In genomic region chr11:94785247-94785646, GRCm38 (mm10) we compare ENCODE assay signal across 9 mouse cellular contexts. TPM values are rescaled to one million over a fixed set of nuclear protein-coding genes. Genes with fewer than 3 reads are reported as not detected.
DNase-seq lines count a peak whose midpoint lies in the region; ATAC-seq and TF ChIP-seq lines count a peak whose summit lies in the region.
"Had no signal": no experiment of that assay in that cellular context is flagged by ENCODE, and none has a peak within 500 bp of the region (broad histone marks: within the 10 kb centered on the region; RNA-seq: fewer than 3 reads in every experiment).

No protein-coding gene starts in this region.

- H3K4me1 ChIP-seq in spleen, adult 2 months (ENCODE audit: control insufficient read depth, insufficient read depth, insufficient read length), result no peaks in the 10 kb centered on the region
- H3K4me1 ChIP-seq: heart, embryonic 13.5 days had no signal

- ATAC-seq in common myeloid progenitor, adult 5-6 weeks (replicated peaks; ENCODE audit: low read depth, poor library complexity, severe bottlenecking), result peak; percentile 67

- no peaks in the 10 kb centered on the region for H3K36me3 ChIP-seq in spleen, adult 2 months (ENCODE audit: control insufficient read depth, insufficient read depth, low read length)
- H3K36me3 ChIP-seq: heart, embryonic 13.5 days had no signal

- TF ChIP-seq POLR2A in spleen, adult 2 months (IDR thresholded peaks at IDR 0.05; ENCODE audit: low read depth, low read length), result no peak

- TF ChIP-seq CTCF in spleen, adult 2 months (IDR thresholded peaks at IDR 0.05; ENCODE audit: extremely low read depth, insufficient read depth, insufficient read length, insufficient replicate concordance), result peak; percentile 64; the same call in 1 of the 2 replicates

- no peak overlapping the region for H3K27ac ChIP-seq in spleen, adult 2 months (ENCODE audit: insufficient read depth, low read length)
- H3K27ac ChIP-seq: heart, embryonic 13.5 days had no signal

- H3K4me3 ChIP-seq in spleen, adult 2 months (ENCODE audit: extremely low read depth, insufficient read depth, insufficient read length), result no peak overlapping the region
- H3K4me3 ChIP-seq: heart, embryonic 13.5 days had no signal

- peak; percentile 49 for DNase-seq in CD4-positive helper T cell, adult 2 months (ENCODE audit: low read depth, low spot score)
- DNase-seq in R1 (ENCODE audit: low read depth, low spot score) (peak; percentile 81), MN1 (ENCODE audit: low spot score) (no peak)
- DNase-seq in heart, postnatal 4 days, result peak; percentile 78
- DNase-seq in layer of hippocampus, postnatal 14 days (ENCODE audit: low spot score in 2 of 2), result peak; percentile 46
- peak; percentile 52 for DNase-seq in lung, postnatal 25 days (ENCODE audit: low spot score)
- DNase-seq in spleen, adult 2 months (ENCODE audit: low read depth in 1 of 2, low spot score in 2 of 2), result peak in 1 of 2 experiments; percentile 47

- 5% methylated on average over 2 of the region's 2 CpGs for WGBS in spleen, adult 2 months

- no peaks in the 10 kb centered on the region for H3K27me3 ChIP-seq in spleen, adult 2 months (ENCODE audit: control insufficient read depth, insufficient read depth, low read length)

RNA-seq across cellular contexts. Expression of gene Tmem92, which starts 2.7 kb away (rescaled TPM):
- total RNA-seq in common myeloid progenitor, adult 5-6 weeks (2017), result not detected in 2 replicates
- not detected for total RNA-seq in heart, postnatal 4 days (2021)
- not detected for total RNA-seq in layer of hippocampus, postnatal 14 days (2021)
- polyA plus RNA-seq in spleen, adult 2 months (2012; rRNA removed), result not detected in 2 replicates
- polyA plus RNA-seq: heart, embryonic 13.5 days had no signal

RNA-seq across cellular contexts. Expression of gene Cdc34b, which starts 43.7 kb away (rescaled TPM):
- 0.09 TPM in 1 of 2 replicates, not detected in the other for total RNA-seq in common myeloid progenitor, adult 5-6 weeks (2017)
- 1 to 10 TPM in 1 of 2 experiments, under 1 TPM in 1; 0.97 to 1.4 TPM for total RNA-seq in heart, postnatal 4 days (2021)
- under 1 TPM in 1 of 2 experiments, not detected in 1; 0.45 TPM for total RNA-seq in layer of hippocampus, postnatal 14 days (2021)
- polyA plus RNA-seq in spleen, adult 2 months (2012; rRNA removed), result not detected in 2 replicates
